Mouse (Mus musculus) C2C12 (cell line): Measurements from ENCODE around the gene Rbms2. TPM values are rescaled to one million over a fixed set of nuclear protein-coding genes. Genes with fewer than 3 reads are reported as not detected.

Experiments
- H3K27me3 ChIP-seq: one replicate; pipeline ENCODE4 v1.6.1; 2011; ENCODE audit not compliant: control insufficient read depth, insufficient read depth, insufficient read length
- H3K36me3 ChIP-seq: one replicate; pipeline ENCODE4 v1.6.1; 2011; ENCODE audit not compliant: control insufficient read depth, insufficient read depth
- H3K4me3 ChIP-seq: one replicate; pipeline ENCODE4 v1.5.1; 2011; ENCODE audit warnings: mild to moderate bottlenecking, control low read depth; ENCODE audit not compliant: poor library complexity, insufficient read depth, severe bottlenecking
- H3K79me2 ChIP-seq: one replicate; pipeline ENCODE4 v1.6.1; 2011; ENCODE audit not compliant: control insufficient read depth, insufficient read depth
- H3K79me3 ChIP-seq: one replicate; pipeline ENCODE4 v1.6.1; 2011; ENCODE audit warnings: low read depth, control low read depth
- H3ac ChIP-seq: one replicate; pipeline ENCODE3; 2011; ENCODE audit warnings: low read depth; ENCODE audit not compliant: control insufficient read depth, insufficient read length
- CEBPB ChIP-seq: IDR thresholded peaks from one replicate; pipeline ENCODE4 v1.6.1; 2011; ENCODE audit warnings: low read depth, mild to moderate bottlenecking, control low read depth, moderate library complexity
- CTCF ChIP-seq: IDR thresholded peaks from one replicate; pipeline ENCODE4 v1.5.1; 2011; ENCODE audit not compliant: control insufficient read depth, insufficient read depth, insufficient read length
- FOSL1 ChIP-seq: IDR thresholded peaks from one replicate; pipeline ENCODE4 v1.8.0; 2011; ENCODE audit warnings: mild to moderate bottlenecking, low read length; ENCODE audit not compliant: poor library complexity, insufficient read depth, severe bottlenecking
- MAX ChIP-seq: IDR thresholded peaks from one replicate; pipeline ENCODE4 v1.6.1; 2011; ENCODE audit warnings: mild to moderate bottlenecking, control low read depth
- MYOD1 ChIP-seq: IDR thresholded peaks from one replicate; pipeline ENCODE4 v1.6.1; 2011; ENCODE audit warnings: low read depth; ENCODE audit not compliant: control insufficient read depth, insufficient read length
- MYOG ChIP-seq: IDR thresholded peaks from one replicate; pipeline ENCODE4 v1.6.1; 2011; ENCODE audit not compliant: control insufficient read depth, insufficient read length; ENCODE audit errors: extremely low read depth
- USF1 ChIP-seq: IDR thresholded peaks from one replicate; pipeline ENCODE4 v1.6.1; 2011; ENCODE audit warnings: low read depth, mild to moderate bottlenecking, control low read depth, moderate library complexity
- polyA plus RNA-seq: library from polyadenylated mRNA; unstranded; fragments of >200 nt; fragmentation: generic; extraction: Trizol; gene quantifications from one replicate; pipeline ENCODE4 v1.2.1, GENCODE M21; 2012; ENCODE audit warnings: missing spikeins

Rbms2 gene
- polyA plus RNA-seq, 1 experiment: 61.4 TPM

DNA sequence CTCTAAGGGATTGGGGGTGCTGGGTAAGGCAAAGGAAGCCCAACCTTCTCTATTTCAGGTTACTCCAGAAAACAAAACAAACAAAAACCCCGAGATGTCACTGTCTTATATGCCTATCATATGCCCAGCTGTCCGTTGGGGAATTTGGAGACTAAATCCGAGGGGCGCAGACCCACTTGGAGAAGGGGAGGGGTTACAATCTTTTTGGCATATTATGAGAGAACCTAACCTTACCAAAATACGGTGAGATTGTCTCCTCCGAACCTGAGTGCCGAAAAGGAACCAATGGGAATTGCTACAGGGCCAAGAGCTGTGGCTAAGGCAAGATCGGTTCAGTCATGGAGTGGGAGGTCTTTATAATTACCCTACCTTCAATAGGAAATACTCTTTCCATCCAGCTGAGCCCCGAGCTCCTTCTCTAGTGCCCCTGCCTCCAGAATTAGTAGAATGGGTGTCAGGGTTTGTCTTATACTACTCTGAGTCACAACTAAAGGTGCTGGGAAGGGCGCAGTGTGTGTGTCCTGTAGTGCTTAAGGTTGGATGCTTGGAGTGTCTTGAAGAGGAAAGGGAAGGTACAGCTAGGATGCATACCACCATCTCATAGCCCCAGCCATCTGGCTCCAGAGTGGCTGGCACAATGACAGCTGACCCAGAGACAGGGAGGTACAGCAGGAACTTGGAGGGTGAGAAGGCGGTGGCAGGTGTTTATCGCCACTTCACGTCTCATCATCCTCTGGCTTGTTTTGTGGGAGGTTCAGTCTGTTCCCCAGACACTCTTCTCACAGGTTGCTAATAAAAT, 86.4 kb downstream of the Rbms2 start:
- Histone ChIP-seq H3K4me3 (peak overlapping the region; percentile 55), H3ac (peak overlapping the region; percentile 67), H3K79me3 (peaks cover 13% of the 10 kb centered on the region), H3K36me3 (peaks cover 21% of the 10 kb centered on the region), H3K79me2 (peaks cover 24% of the 10 kb centered on the region), H3K27me3 (no peaks in the 10 kb centered on the region)
- no peak for TF ChIP-seq MYOG
- TF ChIP-seq MYOD1: peak; percentile 3

DNA sequence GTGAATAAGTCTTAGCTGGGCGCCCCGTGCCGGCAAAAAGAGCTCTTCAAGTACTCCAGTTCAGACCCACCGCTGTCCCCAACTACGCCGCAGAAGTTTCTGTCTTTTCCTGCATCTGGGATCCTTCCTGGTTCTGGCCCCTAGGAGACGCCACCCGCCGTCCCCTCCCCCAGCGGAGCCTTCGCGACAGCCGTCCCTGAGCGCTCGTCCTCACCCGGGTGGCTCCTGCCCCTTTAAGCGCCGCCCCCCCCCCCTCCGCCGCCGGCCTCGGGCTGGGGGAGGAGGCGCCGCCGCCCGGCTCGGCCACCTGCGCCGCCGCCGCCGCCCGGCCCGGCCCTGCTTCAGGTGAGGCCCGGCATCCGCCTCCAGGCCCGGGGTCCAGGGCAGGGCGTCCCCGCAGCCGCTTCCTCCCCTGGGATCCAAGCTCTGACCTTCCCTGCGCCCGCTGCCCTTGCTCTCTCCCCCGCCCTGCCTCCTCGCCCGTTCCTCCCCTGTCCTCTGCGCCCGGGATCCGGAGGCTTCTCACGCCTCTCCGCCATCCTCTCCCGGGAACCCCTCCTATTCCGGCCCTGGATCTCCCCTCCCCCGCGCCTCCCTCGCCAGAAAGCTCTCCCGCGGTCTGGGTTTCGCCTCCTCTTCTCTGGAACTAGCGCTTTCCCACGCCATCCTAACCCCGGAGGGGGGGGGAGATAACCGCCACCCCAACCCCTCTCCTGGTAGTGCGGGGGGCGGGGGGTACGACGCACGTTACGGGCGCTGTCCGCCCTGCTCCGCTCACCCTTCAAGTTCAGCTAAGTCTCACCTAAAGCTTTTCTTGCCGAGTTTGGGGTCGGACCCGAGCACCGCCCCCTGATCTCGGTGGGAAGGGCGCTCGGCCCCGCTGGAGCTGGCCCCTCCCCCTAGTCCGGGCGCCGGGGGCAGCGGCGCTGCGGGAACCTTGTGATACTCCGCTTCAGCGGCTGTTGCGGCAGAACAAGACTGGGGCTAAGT, 87.3 kb downstream of the Rbms2 start:
- Histone ChIP-seq H3ac (peak overlapping the region; percentile 75), H3K79me2 (peaks cover 23% of the 10 kb centered on the region), H3K27me3 (no peaks in the 10 kb centered on the region), H3K79me3 (peaks cover 8% of the 10 kb centered on the region), H3K4me3 (peak overlapping the region; percentile 55), H3K36me3 (peaks cover 30% of the 10 kb centered on the region)
- no peak for TF ChIP-seq MYOG
- no peak for TF ChIP-seq MAX
- no peak for TF ChIP-seq FOSL1
- TF ChIP-seq CEBPB: no peak
- no peak for TF ChIP-seq USF1
- no peak for TF ChIP-seq MYOD1
- peak; percentile 44 for TF ChIP-seq CTCF

DNA sequence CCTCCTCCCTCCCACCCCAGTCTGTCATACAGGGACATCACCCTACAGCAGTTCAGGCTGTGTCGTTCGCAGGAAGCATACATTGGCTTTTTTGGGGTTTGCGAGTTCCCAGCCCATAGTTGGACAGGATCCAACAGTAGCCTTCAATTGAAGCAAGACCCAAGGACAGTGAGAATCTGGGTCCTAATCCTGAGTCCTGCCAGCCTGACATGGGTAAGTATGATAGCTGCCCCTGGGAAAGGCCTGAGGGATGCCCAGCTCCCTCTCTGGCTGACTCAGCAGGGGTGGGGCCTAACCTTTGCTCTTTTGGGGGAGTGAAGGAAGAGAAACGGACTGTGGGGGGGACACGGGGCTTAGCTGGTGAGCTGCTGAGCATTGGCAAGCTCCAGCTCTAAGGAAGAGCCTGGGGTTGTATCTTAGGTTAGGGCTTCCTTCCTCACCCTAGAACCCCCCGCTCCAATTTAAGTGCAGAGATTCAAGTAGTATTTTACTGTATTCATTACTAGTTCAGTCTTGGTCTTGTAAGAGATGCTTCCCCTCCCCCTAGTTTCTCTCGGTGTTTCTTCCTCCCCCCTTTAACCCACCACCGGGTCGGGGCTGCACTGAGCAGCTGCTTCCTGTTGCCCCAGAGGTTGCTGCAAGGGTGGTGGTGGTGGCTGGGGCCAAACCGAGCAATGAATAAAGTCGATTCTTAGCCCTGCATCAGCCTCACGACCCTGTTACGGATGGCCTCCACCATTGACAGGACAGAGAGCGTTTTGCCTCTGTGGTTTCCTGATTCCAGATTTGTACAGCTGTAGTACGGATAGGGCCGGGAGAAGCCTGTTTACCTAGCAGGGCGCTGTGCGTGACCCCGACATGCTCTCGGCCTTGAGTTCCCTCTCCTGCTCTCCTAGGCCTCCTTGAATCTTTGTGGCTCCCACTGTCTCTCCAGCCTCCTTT, 88.3 kb downstream of the Rbms2 start, which contains the start of gene Baz2a:
Gene Baz2a (plus strand): TSS at position 14 of the 942 bp plus-strand sequence.
- Histone ChIP-seq H3K27me3 (no peaks in the 10 kb centered on the region), H3K36me3 (peaks cover 40% of the 10 kb centered on the region), H3K4me3 (peak within 1 kb of the TSS; percentile 55), H3ac (peak within 1 kb of the TSS; percentile 75), H3K79me3 (peaks cover 5% of the 10 kb centered on the region), H3K79me2 (peaks cover 23% of the 10 kb centered on the region)
- TF ChIP-seq MYOG (no peak), MAX (no peak), MYOD1 (no peak), CTCF (no peak), FOSL1 (no peak), USF1 (no peak), CEBPB (no peak)

DNA sequence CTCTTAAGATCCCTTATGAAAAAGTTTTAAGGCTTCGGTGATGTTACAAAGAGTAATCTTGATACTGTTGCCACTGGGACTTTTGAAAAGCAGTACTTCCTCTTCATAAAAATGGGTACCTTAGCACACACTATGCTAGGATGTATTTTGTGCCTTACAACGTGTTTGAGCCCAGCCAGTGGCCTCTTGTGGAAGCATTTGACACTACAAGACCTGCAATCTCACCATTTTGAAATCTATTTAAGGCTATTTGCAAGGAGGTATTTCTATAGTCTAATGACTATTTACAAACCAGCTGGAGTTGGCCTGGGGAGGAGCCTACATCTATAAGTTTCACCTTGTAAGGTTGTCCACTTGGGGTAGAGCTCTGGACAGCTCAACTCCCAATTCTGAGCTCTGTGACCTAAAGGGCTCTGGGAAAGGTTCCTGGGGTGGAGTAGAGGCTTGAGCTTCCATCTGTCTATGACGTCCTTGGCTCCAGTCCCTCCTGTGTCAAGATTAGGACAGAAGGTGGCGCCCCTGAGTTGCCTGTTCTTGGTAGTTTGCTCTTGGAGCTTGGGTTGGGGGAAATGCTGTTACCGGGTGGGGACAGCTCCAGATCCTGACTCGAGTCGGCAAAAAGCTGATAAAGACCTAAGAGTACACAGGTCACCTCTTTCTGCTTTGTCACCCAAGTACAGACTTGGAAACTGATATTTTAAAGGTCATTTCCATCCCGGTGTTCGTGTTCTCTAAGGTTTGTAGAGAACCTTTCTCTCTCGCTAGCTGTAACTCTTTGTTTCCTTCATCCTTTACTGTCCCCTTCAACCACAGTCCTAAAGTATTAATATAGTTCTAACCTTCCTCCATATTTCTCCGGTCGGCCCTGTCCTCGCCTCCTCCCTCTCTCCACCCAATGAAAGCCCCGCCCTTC, 89.2 kb downstream of the Rbms2 start:
- peak overlapping the region; percentile 55 for H3K4me3 ChIP-seq
- no peaks in the 10 kb centered on the region for H3K27me3 ChIP-seq
- H3K79me3 ChIP-seq: peaks cover 14% of the 10 kb centered on the region
- no peak overlapping the region for H3ac ChIP-seq
- TF ChIP-seq CTCF (peak; percentile 43), FOSL1 (no peak)
- peaks cover 49% of the 10 kb centered on the region for H3K36me3 ChIP-seq
- peaks cover 27% of the 10 kb centered on the region for H3K79me2 ChIP-seq

DNA sequence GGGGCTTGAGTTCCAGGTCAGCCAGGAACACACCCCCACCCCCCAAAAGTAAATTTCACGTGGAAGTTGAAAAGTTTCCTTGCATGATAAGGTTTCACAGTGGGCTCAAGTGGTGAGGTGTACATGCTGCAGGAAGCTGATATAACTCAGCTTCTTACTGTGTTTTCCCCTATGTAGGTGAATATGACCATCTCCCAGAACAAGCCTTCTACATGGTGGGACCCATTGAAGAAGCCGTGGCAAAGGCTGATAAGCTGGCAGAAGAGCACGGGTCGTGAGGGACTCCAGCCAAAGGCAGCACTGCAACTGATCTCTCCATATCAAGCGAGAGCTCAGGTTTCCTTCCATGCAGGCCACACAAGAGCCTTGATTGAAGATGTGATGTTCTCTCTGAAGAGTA, 90.3 kb downstream of the Rbms2 start:
- peaks cover 60% of the 10 kb centered on the region for H3K36me3 ChIP-seq
- TF ChIP-seq USF1: no peak
- TF ChIP-seq CEBPB: no peak
- no peak for TF ChIP-seq CTCF
- TF ChIP-seq MYOD1: no peak
- no peak for TF ChIP-seq MYOG
- TF ChIP-seq FOSL1: no peak
- TF ChIP-seq MAX: no peak
- peaks cover 24% of the 10 kb centered on the region for H3K79me3 ChIP-seq

More for the DNA sequence above, 90.3 kb downstream of the Rbms2 start:
- H3K79me2 ChIP-seq: peaks cover 38% of the 10 kb centered on the region
- H3K4me3 ChIP-seq: no peak overlapping the region
- H3K27me3 ChIP-seq: no peaks in the 10 kb centered on the region
- H3ac ChIP-seq: no peak overlapping the region
